Mouse (Mus musculus) liver, embryonic 14.5 days (tissue): ENCODE measurements around the gene Chka. TPM values are rescaled to one million over a fixed set of nuclear protein-coding genes. Genes with fewer than 3 reads are reported as not detected.

Source experiments
- ATAC-seq: fragments of 200-750 bp; cut with Nextera tagmentation; 2 replicates; pipeline ENCODE4 v1.8.0; 2017; ENCODE audit warnings: moderate number of reproducible peaks, mild to moderate bottlenecking, moderate library complexity; ENCODE audit not compliant: insufficient read depth
- DNase-seq, 3 experiments: peaks; one replicate each; pipeline ENCODE4 v3.0.0-alpha.2; 2012 to 2013; ENCODE audit warnings: low read depth in 3 of 3, low spot score in 3 of 3
- H3K27ac ChIP-seq: fragments of 300-500 bp; sonication (generic); 2 replicates; pipeline ENCODE4 v1.5.1; 2014; ENCODE audit warnings: moderate library complexity, mild to moderate bottlenecking, control low read depth, inconsistent platforms
- H3K27me3 ChIP-seq: fragments of 300-500 bp; sonication (generic); 2 replicates; pipeline ENCODE4 v1.6.1; 2014; ENCODE audit warnings: mild to moderate bottlenecking, low read length, moderate library complexity; ENCODE audit not compliant: control insufficient read depth, insufficient read depth
- H3K36me3 ChIP-seq: fragments of 300-500 bp; sonication (generic); replicated peaks from 2 replicates; pipeline ENCODE4 v1.6.1; 2014; ENCODE audit warnings: low read depth; ENCODE audit not compliant: control insufficient read depth, insufficient read depth
- H3K4me1 ChIP-seq, 2 experiments: fragments of 200-500 bp in 1 of 2; fragments of 300-500 bp in 1 of 2; sonication (generic) in 1 of 2; replicated peaks; 2 replicates each; pipeline ENCODE4 v1.6.1; 2012 to 2014; ENCODE audit warnings: antibody characterized with exemption in 1 of 2, inconsistent platforms in 1 of 2, low read length in 1 of 2; ENCODE audit not compliant: control insufficient read depth in 2 of 2, insufficient read depth in 2 of 2
- H3K4me2 ChIP-seq: fragments of 300-500 bp; sonication (generic); 2 replicates; pipeline ENCODE4 v1.6.1; 2014; ENCODE audit warnings: low read depth, mild to moderate bottlenecking, control low read depth, moderate library complexity
- H3K4me3 ChIP-seq, 2 experiments: fragments of 200-500 bp in 1 of 2; fragments of 300-500 bp in 1 of 2; sonication (generic) in 1 of 2; 2 replicates each; pipeline ENCODE4 v1.5.1; 2012 to 2014; ENCODE audit warnings: low read depth in 2 of 2, low read length in 2 of 2, mild to moderate bottlenecking in 2 of 2, control low read depth in 1 of 2, inconsistent platforms in 1 of 2, moderate library complexity in 1 of 2; ENCODE audit not compliant: insufficient read depth in 1 of 2
- H3K9ac ChIP-seq: fragments of 300-500 bp; sonication (generic); replicated peaks from 2 replicates; pipeline ENCODE4 v1.6.1; 2014; ENCODE audit warnings: mild to moderate bottlenecking, control low read depth, moderate library complexity
- H3K9me3 ChIP-seq: fragments of 300-500 bp; sonication (generic); 2 replicates; pipeline ENCODE4 v1.6.1; 2016; ENCODE audit warnings: low read length, mixed read lengths; ENCODE audit not compliant: control insufficient read depth
- CTCF ChIP-seq: IDR thresholded peaks from 2 replicates; pipeline ENCODE4 v1.5.1; 2016; ENCODE audit warnings: antibody characterized with exemption, low read depth, control low read depth
- EP300 ChIP-seq: IDR thresholded peaks from 2 replicates; pipeline ENCODE4 v1.6.1; 2016; ENCODE audit warnings: antibody characterized with exemption, low read depth
- WGBS: fragments of 180-500 bp; shearing (Covaris S2); extraction: QIAGEN DNeasy Blood & Tissue Kit; methylation state at CpG from one replicate; pipeline ENCODE4 v1.1.7; 2014; ENCODE audit not compliant: insufficient replicate concordance; 5-methylcytosine and 5-hydroxymethylcytosine counted together
- polyA plus RNA-seq, 2 experiments: library from polyadenylated mRNA; depleted of rRNA in 1 of 2; stranded (reverse) in 1 of 2; unstranded in 1 of 2; fragments of >200 nt; fragmentation: Nextera tagmentation in 1 of 2; extraction: Ambion mirVana in 1 of 2; gene quantifications; 2 replicates each; pipeline versions ENCODE4 v1.2.1 to v1.2.3; 2012 to 2014

Chka gene
- polyA plus RNA-seq, 2 experiments, result 10.3 to 17.0 TPM

DNA sequence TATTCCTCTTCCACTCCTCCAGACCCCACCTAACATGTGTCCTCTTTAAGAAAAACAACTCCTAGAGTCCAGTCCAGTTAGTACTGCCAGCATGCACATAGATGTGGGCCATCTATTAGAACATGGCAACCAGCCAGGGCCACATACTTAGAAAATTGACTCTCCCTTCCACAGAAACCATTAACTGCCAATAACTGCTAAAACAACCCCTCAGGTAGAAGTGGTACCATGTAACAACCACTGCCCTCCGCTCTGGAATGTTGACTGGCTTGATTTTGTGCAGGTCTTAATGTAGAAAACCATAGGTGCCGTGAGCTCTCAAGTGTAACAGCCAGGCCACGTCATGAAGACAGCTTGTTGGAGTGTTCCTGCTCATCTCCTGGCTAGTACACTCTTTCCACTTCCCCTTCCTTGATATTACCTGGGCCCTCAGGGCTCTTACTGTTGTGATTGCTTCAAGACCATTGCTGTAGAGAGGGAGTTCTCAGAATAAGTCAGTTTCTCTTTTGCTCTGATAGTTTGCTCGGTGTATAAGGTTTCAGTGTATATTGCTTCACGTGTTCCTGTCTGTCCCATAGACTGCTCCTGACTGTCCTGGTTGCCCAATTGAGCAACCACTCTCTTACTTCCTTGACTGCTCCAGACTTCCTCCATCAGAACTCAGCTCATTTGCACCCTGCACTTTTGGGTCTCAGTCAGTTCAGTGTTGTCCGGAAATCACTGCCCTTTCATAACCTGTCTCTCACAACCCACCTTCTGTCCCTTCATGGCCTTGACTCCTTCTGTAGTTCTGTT lies 28.7 kb downstream of the Chka start:
- no peak overlapping the region for H3K4me3 ChIP-seq
- 75% methylated on average over 6 of the region's 6 CpGs for WGBS
- DNase-seq (no peak), ATAC-seq (no peak)
- no peak overlapping the region for H3K9ac ChIP-seq
- no peaks in the 10 kb centered on the region for H3K9me3 ChIP-seq
- H3K4me2 ChIP-seq, result no peak overlapping the region
- no peak for TF ChIP-seq EP300
- no peak for TF ChIP-seq CTCF
- H3K36me3 ChIP-seq, result no peaks in the 10 kb centered on the region
- H3K4me1 ChIP-seq, result no peaks in the 10 kb centered on the region; a peak in 1 of 4 replicates
- no peak overlapping the region for H3K27ac ChIP-seq
- H3K27me3 ChIP-seq, result no peaks in the 10 kb centered on the region

DNA sequence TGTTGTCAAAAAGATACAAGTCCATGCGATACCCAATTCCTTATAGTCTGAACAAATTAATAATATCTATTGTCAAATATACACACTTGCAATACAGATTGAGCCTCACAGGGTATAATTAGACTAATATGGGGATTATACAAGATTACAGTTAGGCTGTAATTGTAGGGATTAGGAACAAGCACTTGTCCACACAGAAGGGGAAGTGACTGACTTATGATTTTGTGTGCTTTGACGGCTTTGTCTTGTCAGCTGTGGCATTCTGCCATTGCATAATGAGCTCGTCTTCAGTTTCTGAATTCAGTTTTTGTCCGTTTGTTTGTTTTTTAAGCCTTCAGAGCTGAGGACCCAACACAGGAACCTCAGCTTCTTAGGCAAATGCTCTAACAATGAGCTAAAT lies 30.6 kb downstream of the Chka start:
- 60% methylated on average over 4 of the region's 4 CpGs for WGBS
- no peak overlapping the region for H3K9ac ChIP-seq

DNA sequence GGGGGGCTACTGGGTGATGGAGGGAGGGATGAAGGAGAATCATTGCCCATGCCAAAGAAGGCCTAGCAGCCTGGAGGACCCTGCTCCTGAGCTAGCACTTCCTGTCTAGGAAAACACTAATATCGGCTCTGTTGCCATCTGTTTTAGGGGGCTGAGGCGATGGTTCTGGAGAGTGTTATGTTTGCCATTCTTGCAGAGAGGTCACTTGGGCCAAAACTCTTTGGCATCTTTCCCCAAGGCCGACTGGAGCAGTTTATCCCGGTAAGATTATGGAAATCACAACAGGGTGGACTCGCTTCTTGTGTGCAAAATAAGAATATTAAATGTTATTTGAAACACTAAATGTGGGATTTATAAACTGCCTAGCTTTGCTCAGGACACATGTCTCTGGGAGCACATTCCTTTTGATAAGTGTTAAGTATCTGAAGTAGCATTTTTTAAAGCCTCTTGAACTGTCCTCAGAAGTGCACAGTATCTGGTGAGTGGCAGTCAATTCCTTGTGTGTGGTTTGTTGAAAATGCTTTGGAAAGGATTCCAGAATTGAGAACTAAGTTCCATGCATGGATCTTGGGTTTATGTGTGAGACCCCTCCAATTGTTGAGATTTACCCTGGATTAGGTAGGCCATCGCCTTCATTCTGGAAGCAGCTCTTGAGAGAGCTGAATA lies 32.9 kb downstream of the Chka start:
- 72% methylated on average over 6 of the region's 6 CpGs for WGBS
- Histone ChIP-seq H3K4me1 (no peaks in the 10 kb centered on the region), H3K4me3 (no peak overlapping the region), H3K36me3 (peaks cover 3% of the 10 kb centered on the region), H3K9ac (no peak overlapping the region), H3K4me2 (no peak overlapping the region), H3K27ac (no peak overlapping the region), H3K9me3 (no peaks in the 10 kb centered on the region), H3K27me3 (no peaks in the 10 kb centered on the region)
- no peak for ATAC-seq
- DNase-seq, result no peak
- TF ChIP-seq CTCF (no peak), EP300 (no peak)

More for the DNA sequence above, 30.6 kb downstream of the Chka start:
- no peaks in the 10 kb centered on the region for H3K27me3 ChIP-seq
- H3K27ac ChIP-seq, result no peak overlapping the region
- DNase-seq (no peak), ATAC-seq (no peak)
- H3K4me2 ChIP-seq, result no peak overlapping the region
- no peaks in the 10 kb centered on the region; a peak in 1 of 4 replicates for H3K4me1 ChIP-seq
- H3K36me3 ChIP-seq, result no peaks in the 10 kb centered on the region
- TF ChIP-seq EP300 (no peak), CTCF (no peak)
- no peak overlapping the region for H3K4me3 ChIP-seq
- H3K9me3 ChIP-seq, result no peaks in the 10 kb centered on the region

DNA sequence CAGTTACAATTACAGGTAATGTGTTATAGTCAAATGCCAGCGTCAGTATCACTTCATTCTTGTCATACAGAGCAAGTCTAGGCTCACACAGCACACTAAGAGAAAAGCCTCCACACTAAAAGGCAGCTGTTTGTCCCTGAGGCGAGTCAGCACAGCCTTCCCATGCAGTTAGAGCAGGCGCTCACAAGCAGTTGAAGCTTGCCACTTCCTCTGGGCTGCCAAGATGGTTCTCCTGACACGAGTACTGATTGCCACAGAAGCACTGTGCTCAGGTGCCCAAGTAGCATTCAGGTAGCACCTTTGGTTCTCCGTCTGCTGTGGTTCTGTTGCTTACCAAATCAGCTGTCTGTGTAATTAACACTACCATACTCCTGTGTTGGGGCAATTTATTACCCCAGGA lies 37.5 kb downstream of the Chka start:
- 71% methylated on average over 5 of the region's 5 CpGs for WGBS
- DNase-seq, result no peak
- no peak overlapping the region for H3K27ac ChIP-seq
- no peaks in the 10 kb centered on the region for H3K9me3 ChIP-seq
- H3K4me2 ChIP-seq, result no peak overlapping the region
- ATAC-seq, result no peak
- no peak for TF ChIP-seq EP300
- no peak for TF ChIP-seq CTCF
- no peak overlapping the region for H3K4me3 ChIP-seq
- H3K4me1 ChIP-seq, result no peaks in the 10 kb centered on the region
- H3K27me3 ChIP-seq, result no peaks in the 10 kb centered on the region
- peaks cover 5% of the 10 kb centered on the region for H3K36me3 ChIP-seq
- no peak overlapping the region for H3K9ac ChIP-seq

DNA sequence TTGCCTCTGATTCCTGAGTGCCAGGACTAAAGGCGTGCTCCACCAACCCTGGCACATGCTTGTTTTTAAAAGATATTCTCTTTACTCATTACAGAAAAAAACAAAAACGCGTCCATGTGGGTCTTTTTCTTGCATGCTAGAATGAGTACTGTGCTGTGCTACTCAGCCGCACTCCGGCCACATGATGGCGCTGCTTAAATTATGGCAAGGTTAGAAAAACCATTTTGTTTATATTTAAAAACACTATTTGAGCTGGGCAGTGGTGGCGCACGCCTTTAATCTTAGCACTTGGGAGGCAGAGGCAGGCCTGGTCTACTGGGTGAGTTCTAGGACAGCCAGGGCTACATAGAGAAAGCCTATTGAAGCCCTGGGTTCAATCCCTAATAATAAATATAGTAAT lies 38.6 kb downstream of the Chka start:
- TF ChIP-seq CTCF (peak; percentile 48), EP300 (no peak)
- Histone ChIP-seq H3K9ac (no peak overlapping the region), H3K27me3 (no peaks in the 10 kb centered on the region), H3K4me3 (no peak overlapping the region), H3K4me2 (no peak overlapping the region), H3K36me3 (peaks cover 5% of the 10 kb centered on the region), H3K9me3 (no peaks in the 10 kb centered on the region), H3K27ac (no peak overlapping the region), H3K4me1 (no peaks in the 10 kb centered on the region)
- DNase-seq (no peak), ATAC-seq (no peak)
- WGBS, result 67% methylated on average over 8 of the region's 8 CpGs
